Mouse (Mus musculus) forebrain, embryonic 11.5 days (tissue): ENCODE measurements around the gene Cldn11. TPM values are rescaled to one million over a fixed set of nuclear protein-coding genes. Genes with fewer than 3 reads are reported as not detected.
"Not testable (repeated sequence)": the region's sequence is repeated elsewhere in the genome, so short reads cannot be mapped to it uniquely, and the experiment has no call there.

ENCODE experiments used
- ATAC-seq: fragments of 200-750 bp; cut with Nextera tagmentation; replicated peaks from 2 replicates; pipeline ENCODE4 v1.8.0; 2017; ENCODE audit warnings: moderate TSS enrichment; ENCODE audit not compliant: low FRiP score
- DNase-seq: peaks from one replicate; pipeline ENCODE4 v3.0.0-alpha.2; 2017; ENCODE audit warnings: low spot score
- H3K27ac ChIP-seq: fragments of 300-500 bp; sonication (generic); 2 replicates; pipeline ENCODE4 v1.5.1; 2014; ENCODE audit warnings: low read depth, low read length
- H3K27me3 ChIP-seq: fragments of 300-500 bp; sonication (generic); 2 replicates; pipeline ENCODE4 v1.6.1; 2014; ENCODE audit warnings: mild to moderate bottlenecking, low read length, mixed read lengths; ENCODE audit not compliant: control insufficient read depth, insufficient read depth
- H3K36me3 ChIP-seq: fragments of 300-500 bp; sonication (generic); 2 replicates; pipeline ENCODE4 v1.6.1; 2014; ENCODE audit warnings: mild to moderate bottlenecking, low read length, moderate library complexity, mixed read lengths; ENCODE audit not compliant: control insufficient read depth, insufficient read depth
- H3K4me1 ChIP-seq: fragments of 300-500 bp; sonication (generic); replicated peaks from 2 replicates; pipeline ENCODE4 v1.6.1; 2014; ENCODE audit warnings: low read length, mixed read lengths; ENCODE audit not compliant: control insufficient read depth, insufficient read depth
- H3K4me2 ChIP-seq: fragments of 300-500 bp; sonication (generic); 2 replicates; pipeline ENCODE4 v1.6.1; 2014; ENCODE audit warnings: low read depth, mild to moderate bottlenecking, low read length, moderate library complexity, mixed read lengths; ENCODE audit not compliant: severe bottlenecking
- H3K4me3 ChIP-seq: fragments of 300-500 bp; sonication (generic); 2 replicates; pipeline ENCODE4 v1.5.1; 2014; ENCODE audit warnings: low read depth, low read length
- H3K9ac ChIP-seq: fragments of 300-500 bp; sonication (generic); 2 replicates; pipeline ENCODE4 v1.6.1; 2014; ENCODE audit warnings: low read length
- H3K9me3 ChIP-seq: fragments of 300-500 bp; sonication (generic); 2 replicates; pipeline ENCODE4 v1.6.1; 2016; ENCODE audit warnings: low read length, mixed read lengths; ENCODE audit not compliant: control insufficient read depth
- WGBS: fragments of 180-500 bp; shearing (Covaris S2); extraction: QIAGEN DNeasy Blood & Tissue Kit; methylation state at CpG from one replicate; pipeline ENCODE4 v1.1.7; 2014; 5-methylcytosine and 5-hydroxymethylcytosine counted together
- polyA plus RNA-seq: library from polyadenylated mRNA; unstranded; fragments of >200 nt; fragmentation: Nextera tagmentation; extraction: Ambion mirVana; gene quantifications from 2 replicates; pipeline ENCODE4 v1.2.1, GENCODE M21; 2014

The Cldn11 gene
- polyA plus RNA-seq, 1 experiment from 2014 or later: 17.0 TPM

DNA sequence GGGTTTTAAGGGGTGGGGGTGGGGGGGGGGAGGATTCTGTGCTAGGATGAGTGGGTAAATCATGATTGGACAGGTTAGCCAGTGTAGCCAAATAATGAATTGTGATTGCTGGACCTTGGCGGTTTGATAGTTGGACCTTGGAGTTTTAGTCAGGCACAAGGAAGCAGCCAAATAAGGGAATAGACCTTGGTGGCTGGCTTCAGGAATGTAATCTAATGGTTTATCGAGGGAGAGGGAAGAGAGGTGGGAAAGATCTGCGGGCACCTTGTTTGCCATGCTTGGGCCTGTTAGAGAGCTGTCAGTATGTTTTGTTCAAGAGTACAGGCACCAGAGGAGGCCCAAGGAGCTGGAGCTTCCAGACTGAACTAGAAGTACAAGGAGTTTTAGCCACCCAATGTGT lies 22.9 kb upstream of the Cldn11 start:
- Histone ChIP-seq H3K27me3 (no peaks in the 10 kb centered on the region), H3K4me3 (no peak overlapping the region), H3K9me3 (no peaks in the 10 kb centered on the region), H3K9ac (no peak overlapping the region), H3K36me3 (no peaks in the 10 kb centered on the region), H3K27ac (no peak overlapping the region), H3K4me1 (no peaks in the 10 kb centered on the region), H3K4me2 (no peak overlapping the region)
- ATAC-seq (no peak), DNase-seq (no peak)
- 92% methylated on average over 3 of the region's 3 CpGs for WGBS

DNA sequence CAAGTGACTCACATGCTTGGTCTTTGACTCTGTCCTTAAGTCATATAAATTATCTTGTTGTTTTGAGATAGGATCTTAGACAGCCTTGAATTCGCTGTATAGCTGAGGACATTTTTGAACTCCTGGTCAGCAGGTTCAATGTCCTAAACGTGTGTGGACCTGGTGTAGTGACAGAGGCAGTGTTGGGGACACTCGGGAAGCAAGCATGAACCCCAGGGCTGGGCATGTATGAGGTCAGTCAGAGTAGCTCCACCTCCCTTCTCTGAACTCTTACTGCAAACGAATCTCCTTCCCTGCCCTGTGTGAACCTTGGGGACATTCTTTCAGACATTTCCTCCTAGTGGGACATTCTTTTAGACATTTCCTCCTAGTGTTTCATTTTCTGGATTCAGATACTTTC lies 20.0 kb upstream of the Cldn11 start:
- ATAC-seq: no peak

GRCm38 (mm10) chr3:31133664-31134063 lies 16.1 kb upstream of the Cldn11 start:
- Histone ChIP-seq H3K27ac (no peak overlapping the region), H3K4me2 (no peak overlapping the region), H3K36me3 (no peaks in the 10 kb centered on the region), H3K9me3 (no peaks in the 10 kb centered on the region), H3K9ac (no peak overlapping the region), H3K4me3 (no peak overlapping the region), H3K4me1 (no peaks in the 10 kb centered on the region), H3K27me3 (no peaks in the 10 kb centered on the region)
- WGBS: 84% methylated on average over 5 of the region's 5 CpGs
- no peak for ATAC-seq
- no peak for DNase-seq

More for the DNA sequence above, 20.0 kb upstream of the Cldn11 start:
- no peak for DNase-seq
- Histone ChIP-seq H3K27ac (no peak overlapping the region), H3K9ac (no peak overlapping the region), H3K4me1 (no peaks in the 10 kb centered on the region), H3K9me3 (no peaks in the 10 kb centered on the region), H3K4me3 (no peak overlapping the region), H3K4me2 (no peak overlapping the region), H3K36me3 (no peaks in the 10 kb centered on the region), H3K27me3 (no peaks in the 10 kb centered on the region)
- 64% methylated on average over 4 of the region's 4 CpGs for WGBS

- Histone ChIP-seq H3K9ac (no peak overlapping the region), H3K36me3 (no peaks in the 10 kb centered on the region), H3K27me3 (no peaks in the 10 kb centered on the region), H3K27ac (no peak overlapping the region), H3K4me1 (no peaks in the 10 kb centered on the region), H3K9me3 (no peaks in the 10 kb centered on the region), H3K4me2 (no peak overlapping the region), H3K4me3 (no peak overlapping the region)
- WGBS: 87% methylated on average over 8 of the region's 8 CpGs
- no peak for ATAC-seq
- DNase-seq: no peak
Measured at GRCm38 (mm10) chr3:31134246-31134645, 15.5 kb upstream of the Cldn11 start.

DNA sequence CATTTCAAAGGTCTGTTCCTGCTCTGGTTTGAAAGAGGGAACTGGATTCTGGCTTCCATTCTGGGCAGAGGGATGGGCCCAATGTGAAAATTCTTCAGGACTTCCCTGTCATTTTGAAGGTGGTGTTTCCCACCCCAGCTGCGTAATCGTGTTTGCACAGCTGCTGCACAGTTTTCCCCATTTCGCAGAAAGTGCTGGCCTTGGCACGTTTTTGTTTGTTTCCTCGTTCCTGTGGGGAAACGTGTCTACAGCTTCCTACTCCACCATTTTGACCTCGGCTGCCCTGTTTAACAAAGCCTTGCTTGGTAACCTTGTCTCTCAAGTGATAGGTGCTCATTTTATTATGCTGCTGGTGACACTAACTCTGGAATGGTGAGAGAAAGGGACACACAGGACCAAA lies 15.0 kb upstream of the Cldn11 start:
- Histone ChIP-seq H3K4me2 (no peak overlapping the region), H3K4me3 (no peak overlapping the region), H3K27ac (no peak overlapping the region), H3K36me3 (no peaks in the 10 kb centered on the region), H3K4me1 (no peaks in the 10 kb centered on the region), H3K9me3 (no peaks in the 10 kb centered on the region), H3K27me3 (no peaks in the 10 kb centered on the region), H3K9ac (no peak overlapping the region)
- DNase-seq (no peak), ATAC-seq (no peak)
- WGBS: 80% methylated on average over 7 of the region's 7 CpGs

- 81% methylated on average over 4 of the region's 4 CpGs for WGBS
- H3K9me3 ChIP-seq, H3K36me3 ChIP-seq, H3K4me1 ChIP-seq, H3K27ac ChIP-seq, H3K27me3 ChIP-seq, ATAC-seq, H3K4me3 ChIP-seq, H3K4me2 ChIP-seq, DNase-seq, H3K9ac ChIP-seq: not testable (repeated sequence)
Measured at GRCm38 (mm10) chr3:31136591-31136990, 13.1 kb upstream of the Cldn11 start.

GRCm38 (mm10) chr3:31138454-31139424 lies 11.0 kb upstream of the Cldn11 start:
- DNase-seq (peak; percentile 79), ATAC-seq (no peak)

GRCm38 (mm10) chr3:31141621-31142020 lies 8.1 kb upstream of the Cldn11 start:
- Histone ChIP-seq H3K27me3 (no peaks in the 10 kb centered on the region; the same call in 1 of the 2 replicates), H3K36me3 (no peaks in the 10 kb centered on the region), H3K9ac (no peak overlapping the region), H3K4me3 (no peak overlapping the region), H3K4me2 (no peak overlapping the region), H3K9me3 (no peaks in the 10 kb centered on the region), H3K27ac (no peak overlapping the region), H3K4me1 (no peaks in the 10 kb centered on the region)
- ATAC-seq (no peak), DNase-seq (no peak)
- WGBS: 90% methylated on average over 4 of the region's 4 CpGs

More at GRCm38 (mm10) chr3:31138454-31139424, 11.0 kb upstream of the Cldn11 start:
- Histone ChIP-seq H3K27me3 (no peaks in the 10 kb centered on the region), H3K4me2 (no peak overlapping the region), H3K4me1 (no peaks in the 10 kb centered on the region), H3K9me3 (no peaks in the 10 kb centered on the region), H3K27ac (no peak overlapping the region), H3K36me3 (no peaks in the 10 kb centered on the region), H3K4me3 (no peak overlapping the region), H3K9ac (no peak overlapping the region)
- WGBS: 61% methylated on average over 13 of the region's 13 CpGs

DNA sequence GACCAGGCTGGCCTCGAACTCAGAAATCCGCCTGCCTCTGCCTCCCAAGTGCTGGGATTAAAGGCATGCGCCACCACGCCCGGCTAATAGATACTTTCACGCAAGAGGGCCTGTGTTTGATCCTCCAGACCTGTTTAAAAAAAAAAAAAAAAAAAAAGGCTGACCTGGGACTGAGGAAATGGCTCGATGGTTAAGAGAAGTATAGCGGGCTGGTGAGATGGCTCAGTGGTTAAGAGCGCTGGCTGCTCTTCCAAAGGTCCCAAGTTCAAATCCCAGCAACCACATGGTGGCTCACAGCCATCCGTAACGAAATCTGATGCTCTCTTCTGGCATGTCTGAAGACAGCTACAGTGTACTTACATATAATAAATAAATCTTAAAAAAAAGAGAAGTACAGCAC lies 4.5 kb upstream of the Cldn11 start:
- not testable (repeated sequence) for H3K9me3 ChIP-seq, H3K9ac ChIP-seq, ATAC-seq, H3K4me1 ChIP-seq, H3K4me3 ChIP-seq, DNase-seq, H3K4me2 ChIP-seq, H3K27ac ChIP-seq, H3K36me3 ChIP-seq, H3K27me3 ChIP-seq
- 89% methylated on average over 11 of the region's 11 CpGs for WGBS
